Mouse (Mus musculus) heart, adult 2 months (tissue): ENCODE results near the gene Slc28a1. TPM values are rescaled to one million over a fixed set of nuclear protein-coding genes. Genes with fewer than 3 reads are reported as not detected.

Experiments
- DNase-seq, 2 experiments: peaks; one replicate each; pipeline ENCODE4 v3.0.0; 2021
- H3K27ac ChIP-seq: fragments of 200-600 bp; 2 replicates; pipeline ENCODE4 v1.8.1; 2022
- H3K27me3 ChIP-seq: fragments of 200-500 bp; 2 replicates; pipeline ENCODE4 v1.6.1; 2012; ENCODE audit warnings: mild to moderate bottlenecking, low read length, inconsistent platforms, mixed read lengths; ENCODE audit not compliant: control insufficient read depth, insufficient read depth
- H3K36me3 ChIP-seq: fragments of 200-500 bp; 2 replicates; pipeline ENCODE4 v1.6.1; 2012; ENCODE audit warnings: low read length, inconsistent platforms; ENCODE audit not compliant: control insufficient read depth, insufficient read depth
- H3K4me1 ChIP-seq: fragments of 200-500 bp; 2 replicates; pipeline ENCODE4 v1.6.1; 2011; ENCODE audit warnings: low read length; ENCODE audit not compliant: control insufficient read depth, insufficient read depth
- H3K4me3 ChIP-seq: fragments of 200-600 bp; 2 replicates; pipeline ENCODE4 v1.8.1; 2022
- H3K79me2 ChIP-seq: fragments of 200-500 bp; replicated peaks from 2 replicates; pipeline ENCODE4 v1.6.1; 2012; ENCODE audit warnings: mild to moderate bottlenecking, inconsistent platforms, low read length, moderate library complexity, mixed read lengths; ENCODE audit not compliant: control insufficient read depth, insufficient read depth
- H3K9ac ChIP-seq: fragments of 200-500 bp; 2 replicates; pipeline ENCODE4 v1.6.1; 2012; ENCODE audit warnings: low read depth, mild to moderate bottlenecking, control low read depth, inconsistent platforms, low read length, mixed read lengths
- CTCF ChIP-seq: fragments of 200-600 bp; IDR thresholded peaks from 2 replicates; pipeline ENCODE4 v1.8.1; 2022; ENCODE audit warnings: antibody characterized with exemption, mild to moderate bottlenecking, moderate library complexity
- EP300 ChIP-seq: fragments of 200-500 bp; IDR thresholded peaks from 2 replicates; pipeline ENCODE4 v1.6.1; 2011; ENCODE audit warnings: low read depth, low read length, control low read depth; ENCODE audit not compliant: insufficient read depth
- POLR2A ChIP-seq: fragments of 200-500 bp; IDR thresholded peaks from 2 replicates; pipeline ENCODE4 v1.6.1; 2011; ENCODE audit warnings: mild to moderate bottlenecking, low read depth, low read length, control low read depth; ENCODE audit not compliant: insufficient read depth
- WGBS: fragments of 180-500 bp; shearing (Covaris S2); methylation state at CpG from one replicate; pipeline ENCODE4 v1.1.7; 2018; 5-methylcytosine and 5-hydroxymethylcytosine counted together
- intact Hi-C: fragments of 180-260 bp; cut with DNase I; formaldehyde crosslinking; loops from one replicate; pipeline ENCODE4 v1.15.1; 2025
- polyA plus RNA-seq: library from polyadenylated mRNA; depleted of rRNA; stranded (reverse); fragments of >200 nt; gene quantifications from 2 replicates; pipeline ENCODE4 v1.2.3, GENCODE M21; 2012
- total RNA-seq, 2 experiments: library from RNA; stranded (reverse); gene quantifications; 2 replicates each; pipeline ENCODE4 v1.2.3; 2021

Gene Slc28a1
- total and polyA plus RNA-seq, 3 experiments = 0.08 to 0.20 (median 0.18) TPM

- H3K36me3 ChIP-seq = peaks cover 5% of the 10 kb centered on the region; the same call in 1 of the 2 replicates
- H3K9ac ChIP-seq = no peak overlapping the region
- intact Hi-C loops = no loop called here
- H3K4me3 ChIP-seq = no peak overlapping the region
- H3K27ac ChIP-seq = peak overlapping the region; percentile 79
- H3K4me1 ChIP-seq = peaks cover 18% of the 10 kb centered on the region
- WGBS = 75% methylated on average over 5 of the region's 5 CpGs
- TF ChIP-seq POLR2A (no peak), CTCF (no peak), EP300 (no peak)
- no peaks in the 10 kb centered on the region for H3K79me2 ChIP-seq
- no peaks in the 10 kb centered on the region for H3K27me3 ChIP-seq
- DNase-seq = no peak
Measured at GRCm38 (mm10) chr7:81075732-81076131, 38.9 kb upstream of the Slc28a1 start.

GRCm38 (mm10) chr7:81077009-81077408 lies 37.6 kb upstream of the Slc28a1 start:
- Histone ChIP-seq H3K4me3 (no peak overlapping the region), H3K79me2 (no peaks in the 10 kb centered on the region), H3K9ac (peak overlapping the region; percentile 4; the same call in 1 of the 2 replicates), H3K27me3 (no peaks in the 10 kb centered on the region), H3K36me3 (peaks cover 5% of the 10 kb centered on the region; the same call in 1 of the 2 replicates), H3K27ac (peak overlapping the region; percentile 79), H3K4me1 (peaks cover 19% of the 10 kb centered on the region)
- TF ChIP-seq CTCF (no peak), EP300 (peak; percentile 83), POLR2A (0 out of 2 replicates have a peak, but pooled peaks have one; percentile 30)
- 46% methylated on average over 6 of the region's 6 CpGs for WGBS
- DNase-seq = peak; percentile 61 to 81
- intact Hi-C loops = no loop called here

- Histone ChIP-seq H3K4me1 (peaks cover 15% of the 10 kb centered on the region), H3K36me3 (peaks cover 5% of the 10 kb centered on the region; the same call in 1 of the 2 replicates), H3K79me2 (no peaks in the 10 kb centered on the region), H3K4me3 (no peak overlapping the region), H3K9ac (no peak overlapping the region), H3K27me3 (no peaks in the 10 kb centered on the region), H3K27ac (peak overlapping the region; percentile 79)
- TF ChIP-seq POLR2A (no peak; the same call in 1 of the 2 replicates), EP300 (peak; percentile 56; the same call in 1 of the 2 replicates), CTCF (no peak)
- intact Hi-C loops = no loop called here
- WGBS = 22% methylated on average over 6 of the region's 6 CpGs
- DNase-seq = peak; percentile 54 to 70
Measured at GRCm38 (mm10) chr7:81078740-81079139, 35.9 kb upstream of the Slc28a1 start.

GRCm38 (mm10) chr7:81093420-81093965 lies 21.1 kb upstream of the Slc28a1 start:
- no peak overlapping the region for H3K9ac ChIP-seq

GRCm38 (mm10) chr7:81094104-81094757 lies 20.4 kb upstream of the Slc28a1 start:
- H3K79me2 ChIP-seq = no peaks in the 10 kb centered on the region
- DNase-seq = no peak
- no peaks in the 10 kb centered on the region for H3K27me3 ChIP-seq
- no peak overlapping the region for H3K27ac ChIP-seq
- intact Hi-C loops = no loop called here
- H3K9ac ChIP-seq = no peak overlapping the region
- no peak overlapping the region for H3K4me3 ChIP-seq
- WGBS = 71% methylated on average over 6 of the region's 6 CpGs
- H3K36me3 ChIP-seq = no peaks in the 10 kb centered on the region
- no peaks in the 10 kb centered on the region for H3K4me1 ChIP-seq
- TF ChIP-seq EP300 (no peak), CTCF (no peak), POLR2A (no peak)

More at GRCm38 (mm10) chr7:81093420-81093965, 21.1 kb upstream of the Slc28a1 start:
- 41% methylated on average over 18 of the region's 18 CpGs for WGBS
- no peaks in the 10 kb centered on the region for H3K27me3 ChIP-seq
- DNase-seq = no peak
- no peak overlapping the region for H3K4me3 ChIP-seq
- TF ChIP-seq POLR2A (no peak), EP300 (no peak), CTCF (no peak)
- intact Hi-C loops = no loop called here
- no peaks in the 10 kb centered on the region for H3K79me2 ChIP-seq
- no peak overlapping the region for H3K27ac ChIP-seq
- no peaks in the 10 kb centered on the region for H3K4me1 ChIP-seq
- H3K36me3 ChIP-seq = no peaks in the 10 kb centered on the region

GRCm38 (mm10) chr7:81100341-81100740 lies 14.3 kb upstream of the Slc28a1 start:
- Histone ChIP-seq H3K27me3 (no peaks in the 10 kb centered on the region), H3K79me2 (no peaks in the 10 kb centered on the region), H3K4me1 (no peaks in the 10 kb centered on the region), H3K27ac (no peak overlapping the region), H3K4me3 (no peak overlapping the region), H3K9ac (no peak overlapping the region), H3K36me3 (no peaks in the 10 kb centered on the region)
- WGBS = 82% methylated on average over 5 of the region's 5 CpGs
- intact Hi-C loops = no loop called here
- DNase-seq = no peak
- TF ChIP-seq POLR2A = no peak
- no peak for TF ChIP-seq CTCF
- TF ChIP-seq EP300 = no peak
